Mouse (Mus musculus) frontal cortex, postnatal 36 days (tissue): Measurements from ENCODE around the gene Gtf3c2.
A peak's percentile ranks its signal among the peaks of the same experiment; 100 is the strongest.

Experiments used
- DNase-seq, 2 experiments: peaks; one replicate each; pipeline ENCODE4 v3.0.0; 2022; ENCODE audit warnings: low spot score in 2 of 2

The Gtf3c2 gene

DNA sequence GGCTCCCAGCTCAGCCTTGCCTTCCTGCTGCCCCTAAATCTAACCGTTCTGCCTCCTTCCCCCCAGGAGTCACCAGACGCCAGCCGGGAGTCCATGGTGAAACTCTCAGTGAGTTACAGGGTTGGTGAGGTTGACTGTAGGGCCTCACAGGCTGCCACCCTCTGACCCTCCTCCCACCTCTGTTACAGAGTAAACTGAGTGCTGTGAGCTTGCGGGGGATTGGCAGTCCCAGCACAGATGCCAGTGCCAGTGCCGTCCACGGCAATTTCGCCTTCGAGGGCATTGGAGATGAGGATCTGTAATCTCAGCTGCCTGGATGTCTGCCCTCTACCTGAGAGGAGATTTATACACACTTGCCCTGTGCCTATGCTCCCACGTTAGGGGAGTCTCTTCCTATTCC lies 18.2 kb upstream of the Gtf3c2 start:
- no peak for DNase-seq

DNA sequence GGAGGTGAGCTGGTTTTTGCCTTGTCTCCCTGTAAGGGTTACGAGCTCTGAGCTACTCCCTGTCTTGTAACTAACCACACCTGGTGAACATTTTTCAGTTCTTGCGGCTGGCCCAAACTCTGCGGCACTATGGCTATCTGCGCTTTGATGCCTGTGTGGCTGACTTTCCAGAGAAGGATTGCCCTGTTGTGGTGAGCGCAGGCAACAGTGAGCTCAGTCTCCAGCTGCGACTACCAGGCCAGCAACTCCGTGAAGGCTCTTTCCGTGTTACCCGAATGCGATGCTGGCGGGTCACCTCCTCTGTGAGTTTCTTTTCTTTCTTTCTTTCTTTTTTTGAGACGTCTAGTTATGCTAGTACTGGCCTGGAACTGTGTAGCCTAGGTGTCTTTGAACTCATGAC lies 17.1 kb upstream of the Gtf3c2 start:
- DNase-seq = no peak

DNA sequence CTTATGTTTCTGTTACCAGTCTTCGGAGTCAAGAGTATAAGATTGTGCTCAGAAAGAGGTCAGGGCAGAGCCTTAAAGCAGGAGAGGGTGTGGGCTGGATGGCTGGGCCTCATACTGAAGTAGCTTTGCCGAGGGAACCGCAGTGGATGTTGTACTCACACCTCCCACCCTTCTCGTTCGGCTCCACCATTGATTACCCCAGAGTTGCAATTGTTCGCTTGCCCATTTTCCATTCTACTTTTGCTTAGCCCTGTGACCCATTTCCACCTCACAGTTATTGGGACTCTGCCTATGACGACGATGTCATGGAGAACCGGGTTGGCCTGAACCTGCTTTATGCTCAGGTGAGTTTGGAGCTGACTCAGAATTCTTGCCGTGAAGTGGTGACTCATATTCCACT lies 16.3 kb upstream of the Gtf3c2 start:
- DNase-seq = no peak

DNA sequence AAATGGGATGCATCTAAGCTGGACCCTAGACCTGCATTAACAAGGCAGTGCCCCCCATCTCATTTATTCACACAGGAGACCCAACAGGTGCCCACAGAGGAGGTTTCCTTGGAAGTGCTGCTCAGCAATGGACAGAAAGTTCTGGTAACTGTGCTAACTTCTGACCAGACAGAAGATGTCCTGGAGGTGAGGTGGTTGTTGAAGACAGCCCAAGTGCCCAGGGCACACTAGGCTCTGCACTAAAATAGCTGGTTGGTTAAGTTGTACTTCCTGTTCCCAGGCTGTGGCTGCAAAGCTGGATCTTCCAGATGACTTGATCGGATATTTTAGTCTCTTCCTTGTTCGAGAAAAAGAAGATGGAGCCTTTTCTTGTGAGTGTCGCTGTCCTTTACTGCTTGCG lies 15.7 kb upstream of the Gtf3c2 start:
- no peak for DNase-seq

DNA sequence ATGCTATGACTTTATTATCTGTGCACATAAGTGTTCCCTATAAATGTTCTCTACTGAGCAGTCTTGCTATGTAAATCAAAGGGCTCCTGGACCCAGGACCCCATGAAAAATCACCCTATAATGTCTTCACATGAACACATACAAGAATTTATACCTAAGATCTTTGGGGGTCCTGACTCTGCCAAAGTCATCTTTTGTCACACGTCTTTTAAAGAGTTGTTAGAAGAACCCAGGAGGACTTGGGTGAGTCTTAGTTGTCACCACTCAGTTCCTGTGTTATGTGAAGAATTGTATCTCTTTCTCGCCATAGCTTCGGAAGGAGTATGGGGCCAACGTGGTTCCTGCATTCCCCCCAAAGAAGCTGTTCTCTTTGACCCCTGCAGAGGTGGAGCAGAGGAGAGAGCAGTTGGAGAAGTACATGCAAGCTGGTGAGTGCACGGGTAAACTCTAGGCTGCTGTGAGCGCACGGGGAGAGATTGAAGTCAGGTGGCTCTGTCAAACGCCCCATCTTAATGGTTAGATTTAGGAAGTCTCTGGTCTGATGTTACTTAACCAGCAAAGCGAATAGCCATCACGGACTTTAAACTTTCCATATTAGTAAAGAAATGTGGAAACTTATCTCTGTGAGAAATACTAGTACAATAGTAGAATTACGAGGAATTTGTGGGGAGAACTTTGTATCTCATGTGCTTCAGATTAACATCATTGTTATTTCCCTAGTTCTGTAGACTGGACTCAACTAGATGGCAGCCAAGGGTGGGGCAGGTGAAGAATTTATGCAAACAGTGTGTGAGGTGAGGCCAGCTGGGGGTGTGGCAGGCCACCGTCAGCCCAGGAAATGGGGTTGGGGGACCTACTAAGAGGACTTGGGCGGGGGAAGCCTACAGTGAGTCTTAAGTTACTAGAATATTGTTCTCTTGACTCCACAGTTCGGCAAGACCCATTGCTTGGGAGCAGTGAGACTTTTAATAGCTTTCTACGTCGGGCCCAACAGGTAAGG lies 14.8 kb upstream of the Gtf3c2 start:
- DNase-seq = no peak

DNA sequence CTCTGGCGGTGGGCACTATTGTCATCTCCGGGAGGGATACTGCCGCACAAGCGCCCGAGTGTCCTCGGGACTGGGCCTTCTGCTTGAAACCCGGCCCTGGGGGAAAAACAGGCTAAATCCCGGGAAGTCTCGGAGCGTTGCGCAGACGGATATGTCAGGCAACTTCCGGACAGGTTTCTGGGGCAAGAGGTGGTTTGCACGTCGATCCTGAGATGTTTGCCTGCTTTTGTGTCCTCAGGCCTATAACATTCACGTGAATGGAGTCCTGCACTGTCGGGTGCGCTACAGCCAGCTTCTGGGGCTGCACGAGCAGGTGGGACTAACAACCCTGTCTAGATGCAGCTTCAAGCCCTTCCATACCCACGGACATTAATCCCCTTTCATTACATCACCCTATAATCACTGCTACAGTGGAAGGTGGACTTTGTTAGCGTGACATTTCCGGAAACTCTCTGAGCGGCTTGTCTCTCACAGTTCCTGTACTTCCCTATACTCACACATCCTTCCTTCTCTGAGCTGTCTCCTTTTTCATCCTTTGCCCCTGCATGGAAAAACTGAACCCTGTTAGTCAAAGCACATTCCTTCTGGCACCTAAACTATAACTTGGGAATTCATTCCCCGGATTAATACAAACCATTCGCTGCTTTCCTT lies 13.8 kb upstream of the Gtf3c2 start:
- DNase-seq = no peak

DNA sequence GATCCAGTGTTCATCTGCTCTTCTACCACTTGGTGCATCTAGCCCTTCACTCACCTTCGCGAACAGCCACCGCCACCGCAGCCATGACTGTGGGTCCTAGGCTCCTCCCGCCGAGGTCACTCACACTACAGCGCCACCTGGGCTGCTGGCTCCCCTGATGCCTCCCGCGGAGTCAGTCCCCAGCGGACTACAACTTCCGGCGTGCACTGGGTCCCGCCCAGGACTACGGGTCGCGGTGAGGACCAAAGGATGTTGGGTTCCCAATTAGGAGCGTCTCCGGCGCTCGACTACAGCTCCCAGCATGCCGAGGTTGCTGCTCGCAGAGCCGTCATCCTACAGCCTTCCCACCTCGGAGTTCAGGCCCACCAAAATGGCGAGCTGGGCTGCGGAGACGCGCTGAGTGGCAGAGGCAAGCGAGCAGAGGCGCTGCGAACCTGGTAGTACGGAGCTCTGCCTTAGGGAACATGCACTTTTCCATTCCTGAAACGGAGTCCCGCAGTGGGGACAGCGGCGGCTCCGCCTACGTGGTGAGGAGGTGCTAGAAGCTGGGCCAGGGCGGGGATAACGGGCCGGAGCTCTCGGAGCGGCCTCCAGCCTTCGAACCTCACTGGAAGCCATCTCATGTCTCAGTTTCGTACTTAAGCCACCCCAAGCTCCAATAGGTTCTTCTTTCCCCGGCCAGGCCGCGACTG lies 13.1 kb upstream of the Gtf3c2 start, which contains the start of the genes Snx17 and Eif2b4:
Snx17 (plus strand) TSS at position 289 of the 692 bp plus-strand sequence.
Eif2b4 (minus strand) TSS at position 492 of the 692 bp plus-strand sequence.
- DNase-seq = peak; percentile 100

DNA sequence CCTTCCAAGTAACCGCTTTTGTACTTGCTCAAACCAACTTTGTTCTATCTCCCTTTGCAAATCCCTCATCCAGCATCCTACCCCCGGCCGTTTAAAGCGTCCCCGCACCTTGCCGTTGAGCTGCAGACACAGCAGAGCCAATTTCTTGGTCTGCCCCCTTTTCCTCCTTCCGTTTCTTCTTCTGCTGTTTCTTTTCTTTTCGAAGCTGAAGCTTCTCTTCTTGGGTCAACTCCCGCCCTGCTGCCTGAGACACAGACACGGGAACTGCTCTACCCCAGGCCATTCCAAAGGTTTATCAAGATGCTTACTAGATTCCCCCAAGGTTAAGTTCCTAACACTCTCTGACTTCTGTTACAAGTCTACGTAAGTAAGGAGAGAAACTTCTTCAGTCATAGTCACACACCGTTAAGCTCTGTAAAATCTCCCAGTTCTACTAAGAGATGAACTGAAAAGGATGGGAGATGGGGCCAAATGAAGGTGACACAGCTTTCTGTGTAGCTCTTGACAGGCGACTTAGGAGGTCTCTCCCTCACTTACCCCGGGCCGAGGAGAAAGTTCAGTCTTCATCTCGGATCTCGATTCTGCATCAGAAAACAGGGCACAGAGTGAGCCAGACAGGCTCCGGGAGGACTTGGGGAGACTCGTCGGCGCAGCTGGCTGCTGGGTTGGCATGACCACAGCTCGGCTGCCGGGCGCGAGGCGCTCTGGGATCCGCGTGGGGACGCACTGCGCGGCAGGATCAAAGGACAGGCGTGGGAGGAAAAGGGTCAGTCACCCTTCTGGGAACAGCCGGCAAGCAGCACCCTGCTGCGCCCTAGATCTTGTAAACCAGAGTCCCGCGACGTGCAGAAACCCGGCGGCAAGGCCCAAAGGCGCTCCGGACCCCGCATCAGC lies 12.3 kb upstream of the Gtf3c2 start:
- no peak for DNase-seq

DNA sequence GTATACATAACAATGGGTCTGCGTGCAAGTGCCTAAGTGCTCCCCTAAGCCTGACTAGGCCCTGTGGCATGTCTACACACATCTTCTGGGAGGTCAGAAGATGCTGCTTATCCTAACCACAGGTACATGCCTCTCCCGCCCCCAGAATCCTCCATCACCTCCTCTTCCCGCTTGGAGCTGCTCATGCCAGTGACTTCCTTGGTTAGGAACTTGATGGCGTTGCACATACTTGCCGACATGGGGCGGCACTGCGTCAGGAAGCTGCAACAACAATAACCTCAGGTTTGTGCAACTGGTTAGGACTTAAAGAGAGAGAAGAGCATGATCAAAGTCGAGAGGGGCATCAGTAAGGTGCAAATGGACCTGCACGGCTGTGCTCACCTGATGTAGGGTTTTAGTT lies 10.3 kb upstream of the Gtf3c2 start:
- no peak for DNase-seq

DNA sequence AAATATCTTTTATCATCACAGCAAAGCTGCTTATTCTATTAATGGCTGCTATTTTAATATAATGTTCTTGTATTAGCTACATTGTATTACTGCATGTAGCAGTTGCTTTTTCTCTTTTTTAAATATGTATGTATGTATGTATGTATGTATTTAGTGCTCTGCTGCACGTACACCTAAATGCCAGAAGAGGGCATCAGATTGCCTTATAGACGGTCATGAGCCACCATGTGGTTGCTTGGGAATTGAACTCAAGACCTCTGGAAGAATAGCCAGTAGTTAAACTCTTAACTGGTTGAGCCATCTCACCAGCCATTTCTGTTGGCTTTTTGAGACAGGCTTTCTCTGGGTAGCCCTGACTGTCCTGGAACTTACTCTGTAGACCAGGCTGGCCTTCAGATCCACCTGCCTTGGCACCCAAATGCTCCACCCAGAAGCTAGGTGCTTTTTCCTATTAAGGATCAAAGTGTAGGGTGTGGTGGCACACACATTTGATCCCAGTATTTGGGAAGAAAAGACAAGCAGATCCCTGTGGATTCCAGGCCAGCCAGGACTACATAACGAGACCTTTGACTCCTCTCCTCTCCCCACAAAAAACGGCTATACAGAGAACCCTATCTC lies 8.4 kb upstream of the Gtf3c2 start:
- DNase-seq = no peak

DNA sequence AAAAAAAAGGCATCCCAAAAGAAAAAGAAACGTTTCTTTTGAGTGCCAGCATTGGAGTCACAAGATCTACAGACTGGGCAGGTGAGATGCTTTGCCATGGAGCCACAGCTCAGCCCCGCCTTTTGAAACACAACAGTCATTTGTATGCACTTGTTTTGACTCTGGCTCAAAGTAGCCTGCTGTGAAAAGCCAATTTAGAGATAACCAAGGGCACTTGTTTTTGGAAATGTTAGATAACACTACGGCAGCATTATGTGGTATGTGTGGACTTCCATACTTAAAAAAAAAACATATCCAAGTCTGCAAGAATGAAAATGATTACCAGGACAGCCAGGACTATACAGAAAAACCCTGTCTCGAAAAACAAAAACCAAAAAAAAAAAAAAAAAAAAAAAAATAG lies 3.7 kb upstream of the Gtf3c2 start:
- no peak for DNase-seq

DNA sequence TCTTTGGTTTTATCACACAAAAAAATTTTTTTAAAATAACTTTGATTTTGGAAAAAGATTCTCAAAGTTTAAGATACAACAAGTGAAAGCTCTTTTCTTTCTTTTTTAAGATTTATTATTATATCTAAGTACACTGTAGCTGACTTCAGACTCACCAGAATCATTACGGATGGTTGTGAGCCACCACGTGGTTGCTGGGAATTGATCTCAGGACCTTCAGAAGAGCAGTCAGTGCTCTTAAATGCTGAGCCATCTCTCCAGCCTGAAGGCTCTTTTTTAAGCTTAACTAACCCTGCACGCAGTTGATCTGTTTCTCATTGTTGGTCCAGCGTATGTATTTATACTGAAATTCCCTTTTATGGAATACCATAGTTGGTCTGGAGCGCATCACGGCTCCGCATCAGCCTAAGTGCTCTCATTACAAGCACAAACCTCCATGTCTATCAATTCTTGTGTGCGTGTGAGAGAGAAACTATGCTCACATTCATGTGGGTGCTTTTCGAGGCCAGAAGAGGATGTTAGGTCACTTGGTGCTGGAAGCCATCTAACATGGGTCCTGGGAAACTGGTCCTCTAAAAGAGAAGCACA lies 1.3 kb upstream of the Gtf3c2 start:
- DNase-seq = no peak

DNA sequence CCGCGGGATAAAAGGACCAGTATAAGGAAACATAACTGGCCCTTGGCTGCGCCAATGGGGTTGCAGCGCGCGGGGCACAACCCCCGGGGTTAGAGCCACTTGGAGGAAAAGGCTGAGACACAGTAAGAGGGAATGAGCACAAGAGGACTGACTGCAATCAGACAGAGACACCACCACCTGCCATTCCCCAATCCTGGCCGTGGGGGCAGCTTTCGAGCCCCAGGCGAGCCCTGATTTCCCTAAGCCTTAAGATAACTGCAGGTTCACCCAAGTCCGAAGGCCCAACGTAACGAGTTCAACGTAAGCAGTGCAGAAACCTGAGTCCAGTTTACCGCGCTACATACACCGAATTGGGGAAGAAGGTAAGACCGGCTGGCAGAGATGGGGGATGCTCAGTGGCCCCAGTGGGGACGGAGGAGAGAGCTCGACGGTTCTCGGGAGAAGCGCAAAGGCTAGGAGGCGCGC lies 611 bp downstream of the Gtf3c2 start:
- DNase-seq = peak in 1 of 2 experiments; percentile 24

DNA sequence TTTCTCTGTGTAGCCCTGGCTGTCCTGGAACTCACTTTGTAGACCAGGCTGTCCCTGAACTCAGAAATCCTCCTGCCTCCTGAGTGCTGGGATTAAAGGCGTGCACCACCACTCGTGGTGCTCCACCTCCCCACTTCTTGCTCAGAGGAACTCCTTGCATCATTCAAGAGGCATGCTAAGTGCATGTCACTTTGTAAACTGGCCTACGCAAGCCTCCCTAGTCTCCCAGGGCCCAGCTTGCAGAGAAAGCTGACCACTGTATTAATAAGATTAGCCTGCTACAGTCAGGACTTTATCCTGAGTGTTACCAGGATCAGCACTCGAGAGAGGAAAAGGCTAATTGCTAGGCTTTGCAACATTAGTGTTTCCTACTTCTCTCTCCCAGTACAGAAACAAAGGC lies 11.3 kb downstream of the Gtf3c2 start:
- no peak for DNase-seq

DNA sequence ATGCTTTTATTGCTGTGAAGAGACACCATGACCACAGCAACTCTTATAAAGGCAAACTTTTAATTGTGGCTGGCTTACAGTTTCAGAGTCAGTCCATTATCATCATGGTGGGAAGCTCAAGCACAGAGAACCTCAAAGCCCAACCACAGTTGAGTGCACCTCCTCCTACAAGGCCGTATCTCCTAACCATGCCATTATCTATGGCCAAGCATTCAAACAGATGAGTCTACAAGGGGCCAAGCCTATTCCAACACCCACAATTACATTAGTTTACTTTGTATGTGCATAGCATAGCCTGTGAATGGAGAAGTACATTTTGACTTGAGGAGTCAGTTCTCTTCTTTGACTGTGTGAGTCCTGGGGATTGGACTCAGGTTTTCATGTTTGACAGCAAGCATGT lies 15.1 kb downstream of the Gtf3c2 start:
- no peak for DNase-seq

DNA sequence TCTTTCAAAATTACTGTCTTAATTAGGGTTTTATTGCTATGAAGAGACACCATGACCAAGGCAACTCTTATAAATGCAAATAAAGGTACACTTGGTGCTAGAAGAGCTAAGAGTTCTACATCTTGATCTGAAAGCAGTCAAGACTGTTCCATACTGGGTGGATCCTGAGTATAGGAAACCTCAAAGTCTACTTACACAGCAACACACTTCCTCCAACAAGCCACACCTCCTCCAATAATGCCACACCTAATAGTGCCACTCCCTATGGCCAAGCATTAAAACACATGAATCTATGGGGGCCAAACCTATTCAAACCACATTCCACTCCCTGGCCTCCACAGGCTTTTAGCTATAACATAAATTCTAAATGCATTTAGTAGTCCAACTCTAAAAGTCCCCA lies 17.5 kb downstream of the Gtf3c2 start:
- no peak for DNase-seq

DNA sequence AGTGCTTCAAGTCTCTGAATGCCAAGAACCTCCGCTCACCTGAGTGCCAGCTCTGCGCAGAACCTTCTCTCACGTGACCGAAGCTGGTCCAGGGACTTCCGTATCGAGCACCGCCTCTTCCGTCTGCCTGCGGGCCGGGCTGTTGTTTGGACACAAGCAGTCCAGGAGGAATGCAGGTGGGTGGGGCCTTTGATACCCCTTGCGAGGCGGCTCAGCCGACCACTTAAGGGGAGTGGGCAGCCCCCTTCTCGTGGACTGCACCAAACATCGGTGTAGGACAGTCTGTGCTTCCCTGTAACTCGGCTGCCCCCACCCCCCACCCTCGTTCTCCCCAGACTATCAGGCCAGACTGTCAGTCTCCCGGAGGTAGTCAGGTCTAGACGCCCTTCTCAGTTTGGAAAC lies 25.8 kb downstream of the Gtf3c2 start, which contains the start of gene Mpv17:
Mpv17 (minus strand) TSS at position 100 of the 402 bp plus-strand sequence.
- DNase-seq = peak; percentile 81 to 90

DNA sequence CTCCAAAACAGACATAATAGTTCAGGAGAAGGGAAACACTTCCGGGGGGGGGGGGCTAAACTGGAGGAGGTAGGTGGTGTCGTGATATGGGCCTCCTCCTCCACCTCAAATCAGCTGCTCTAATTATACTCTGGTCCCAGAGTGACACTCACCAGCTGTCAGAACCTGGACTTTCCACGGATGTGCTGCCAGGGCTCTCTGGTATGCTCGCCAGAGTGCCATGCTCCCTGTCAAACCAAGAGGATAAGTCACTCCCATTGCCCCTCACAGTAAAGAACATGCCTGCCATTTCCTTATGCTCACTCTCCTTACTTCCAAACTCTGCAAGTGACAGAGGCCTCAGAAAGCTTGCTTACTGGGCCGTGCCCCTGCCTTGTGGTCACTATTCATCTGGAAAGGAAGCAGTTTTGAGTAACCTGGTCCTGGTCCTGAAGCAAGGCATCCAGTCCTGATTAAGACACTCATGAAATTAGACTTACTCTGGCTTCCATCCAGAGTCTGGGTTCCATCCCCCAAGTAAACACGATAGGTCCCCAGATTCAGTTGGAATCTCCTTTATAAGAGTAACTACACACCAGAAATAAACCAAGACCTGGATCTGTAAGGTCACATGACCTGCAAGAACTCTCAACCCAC lies 26.3 kb downstream of the Gtf3c2 start:
- no peak for DNase-seq

DNA sequence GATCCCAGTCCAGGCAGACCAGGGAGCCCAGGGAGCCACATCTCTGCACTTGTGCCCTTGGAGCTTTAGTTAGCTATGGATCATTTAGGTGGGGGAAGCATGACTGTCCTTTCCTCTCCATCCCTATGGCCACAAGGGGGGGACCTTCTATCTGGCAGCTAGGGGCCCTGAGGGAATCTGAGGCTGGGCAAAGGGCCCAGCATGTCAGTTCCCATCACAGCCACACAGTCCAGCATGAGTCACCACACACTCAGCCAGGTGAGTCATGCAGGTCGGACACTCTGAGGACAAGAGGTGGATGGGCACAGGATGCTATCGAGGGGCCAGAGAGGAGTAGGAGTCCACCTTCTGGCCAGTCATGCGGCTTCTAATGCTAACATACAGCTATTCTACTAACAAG lies 28.2 kb downstream of the Gtf3c2 start:
- DNase-seq = no peak

DNA sequence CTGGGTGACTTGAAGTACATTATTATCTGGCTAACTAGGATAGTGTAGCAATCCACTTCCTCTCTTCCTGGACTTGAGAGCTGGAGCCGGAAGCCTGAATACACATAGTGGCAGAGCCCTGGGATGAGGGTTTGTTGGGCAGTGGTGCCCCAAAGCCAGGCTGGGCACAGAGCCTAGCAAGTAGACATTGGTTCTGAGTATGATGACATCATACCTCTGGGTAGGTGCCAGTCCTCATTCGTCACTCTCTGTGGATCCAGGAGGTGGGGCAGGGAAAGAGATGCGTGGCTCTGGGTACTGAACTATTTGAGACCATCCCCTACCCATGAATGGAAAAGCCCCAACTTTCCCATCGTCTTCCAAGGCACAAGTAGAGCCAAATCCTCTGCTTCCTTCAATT lies 30.2 kb downstream of the Gtf3c2 start:
- DNase-seq = no peak
